Mouse (Mus musculus) stomach, postnatal 0 days (tissue): ENCODE data around the gene Cfap36. TPM values are rescaled to one million over a fixed set of nuclear protein-coding genes. Genes with fewer than 3 reads are reported as not detected.

Source experiments
- ATAC-seq: fragments of 200-750 bp; cut with Nextera tagmentation; 2 replicates; pipeline ENCODE4 v1.8.0; 2017; ENCODE audit not compliant: low FRiP score, low TSS enrichment
- DNase-seq: peaks from one replicate; pipeline ENCODE4 v3.0.0-alpha.2; 2016; ENCODE audit warnings: low spot score
- H3K27ac ChIP-seq: fragments of 300-500 bp; sonication (generic); replicated peaks from 2 replicates; pipeline ENCODE4 v1.5.1; 2014; ENCODE audit warnings: mild to moderate bottlenecking, control low read depth
- H3K27me3 ChIP-seq: fragments of 300-500 bp; sonication (generic); 2 replicates; pipeline ENCODE4 v1.6.1; 2014; ENCODE audit warnings: low read length; ENCODE audit not compliant: control insufficient read depth, insufficient read depth
- H3K36me3 ChIP-seq: fragments of 300-500 bp; sonication (generic); 2 replicates; pipeline ENCODE4 v1.6.1; 2014; ENCODE audit warnings: low read length, mixed read lengths; ENCODE audit not compliant: control insufficient read depth, insufficient read depth
- H3K4me1 ChIP-seq: fragments of 300-500 bp; sonication (generic); replicated peaks from 2 replicates; pipeline ENCODE4 v1.6.1; 2014; ENCODE audit warnings: antibody characterized with exemption; ENCODE audit not compliant: control insufficient read depth, insufficient read depth
- H3K4me2 ChIP-seq: fragments of 300-500 bp; sonication (generic); replicated peaks from 2 replicates; pipeline ENCODE4 v1.6.1; 2014; ENCODE audit warnings: low read depth, mild to moderate bottlenecking, control low read depth, moderate library complexity
- H3K4me3 ChIP-seq: fragments of 300-500 bp; sonication (generic); 2 replicates; pipeline ENCODE4 v1.5.1; 2014; ENCODE audit warnings: low read depth, low read length, control low read depth
- H3K9ac ChIP-seq: fragments of 300-500 bp; sonication (generic); 2 replicates; pipeline ENCODE4 v1.6.1; 2014; ENCODE audit warnings: mild to moderate bottlenecking, low read length, control low read depth, mixed read lengths
- H3K9me3 ChIP-seq: fragments of 300-500 bp; sonication (generic); 2 replicates; pipeline ENCODE4 v1.6.1; 2016; ENCODE audit warnings: low read length; ENCODE audit not compliant: control insufficient read depth
- CTCF ChIP-seq: IDR thresholded peaks from 2 replicates; pipeline ENCODE4 v1.5.1; 2016; ENCODE audit warnings: antibody characterized with exemption, low read depth, mild to moderate bottlenecking, moderate library complexity
- EP300 ChIP-seq: optimal IDR thresholded peaks from 2 replicates; pipeline ENCODE3; 2016; ENCODE audit warnings: antibody characterized with exemption
- WGBS: fragments of 180-500 bp; shearing (Covaris S2); extraction: QIAGEN DNeasy Blood & Tissue Kit; methylation state at CpG from one replicate; pipeline ENCODE4 v1.1.7; 2014; 5-methylcytosine and 5-hydroxymethylcytosine counted together
- polyA plus RNA-seq: library from polyadenylated mRNA; unstranded; fragments of >200 nt; fragmentation: Nextera tagmentation; extraction: Ambion mirVana; gene quantifications from 2 replicates; pipeline ENCODE4 v1.2.1, GENCODE M21; 2015

Gene Cfap36
- polyA plus RNA-seq, 1 experiment from 2014 or later = 33.6 TPM

DNA sequence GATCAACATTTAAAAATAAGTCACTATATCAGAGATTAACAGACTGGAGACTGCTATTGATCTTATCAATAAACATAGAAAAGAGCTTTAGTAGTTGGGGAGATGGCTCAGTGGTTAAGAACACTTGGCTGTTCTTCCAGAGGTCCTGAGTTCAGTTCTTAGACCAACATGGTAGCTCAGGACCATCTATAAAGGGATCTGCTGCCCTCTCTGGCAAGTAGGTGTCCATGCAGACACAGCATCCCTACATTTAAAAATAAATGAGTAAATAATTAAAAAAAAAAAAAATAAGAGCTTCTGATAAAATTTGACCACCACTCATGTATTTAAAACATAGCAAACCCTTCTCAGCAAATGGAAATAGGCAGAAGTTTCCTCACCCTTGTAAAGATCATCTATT is 9.2 kb downstream of the Cfap36 start:
- Histone ChIP-seq H3K9me3 (no peaks in the 10 kb centered on the region), H3K4me3 (no peak overlapping the region), H3K4me2 (no peak overlapping the region), H3K9ac (no peak overlapping the region), H3K27ac (no peak overlapping the region), H3K36me3 (no peaks in the 10 kb centered on the region), H3K4me1 (no peaks in the 10 kb centered on the region), H3K27me3 (no peaks in the 10 kb centered on the region)
- ATAC-seq (no peak), DNase-seq (no peak)
- no peak for TF ChIP-seq CTCF
- TF ChIP-seq EP300 = no peak

DNA sequence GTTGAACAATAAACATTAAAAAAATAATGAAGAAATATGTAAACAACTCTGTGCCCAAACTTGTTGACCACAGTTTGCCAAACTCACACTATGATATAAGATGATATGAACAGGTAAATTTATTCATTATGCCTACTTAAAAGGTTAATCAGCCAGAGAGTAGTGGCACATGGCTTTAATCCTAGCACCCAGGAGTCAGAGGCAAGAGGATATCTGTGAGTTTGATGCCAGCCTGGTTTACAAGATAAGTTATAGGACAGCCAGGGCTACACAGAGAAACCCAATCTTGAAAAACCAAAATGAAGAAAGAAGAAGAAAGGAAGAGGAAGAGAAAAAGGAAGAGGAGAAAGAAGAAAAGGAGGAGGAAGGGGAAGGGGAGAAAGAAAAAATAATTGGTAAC is 9.8 kb downstream of the Cfap36 start:
- ATAC-seq (no peak), DNase-seq (no peak)
- Histone ChIP-seq H3K36me3 (no peaks in the 10 kb centered on the region), H3K9ac (no peak overlapping the region), H3K9me3 (no peaks in the 10 kb centered on the region), H3K4me1 (no peaks in the 10 kb centered on the region), H3K27me3 (no peaks in the 10 kb centered on the region), H3K4me3 (no peak overlapping the region), H3K27ac (no peak overlapping the region), H3K4me2 (no peak overlapping the region)
- no peak for TF ChIP-seq EP300
- no peak for TF ChIP-seq CTCF

DNA sequence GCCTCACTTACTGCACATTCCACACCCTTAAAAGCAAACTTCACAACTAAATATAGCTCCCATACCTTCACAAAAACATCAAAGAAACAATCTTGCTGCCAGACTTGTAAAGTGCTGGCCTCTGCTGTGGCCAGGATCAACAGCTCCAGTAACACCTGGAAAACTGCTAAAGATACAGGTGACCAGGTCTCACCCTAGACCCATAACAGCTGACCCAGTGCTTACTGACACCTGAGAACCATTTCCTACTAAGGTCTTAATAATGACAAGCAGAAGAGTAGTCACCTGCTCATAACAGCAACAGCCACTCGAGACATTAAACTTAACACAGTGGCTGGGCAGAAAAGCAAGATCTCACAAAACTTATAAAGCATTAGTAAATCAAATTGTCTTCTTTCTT is 13.6 kb downstream of the Cfap36 start:
- ATAC-seq (no peak), DNase-seq (no peak)
- Histone ChIP-seq H3K36me3 (0 out of 2 replicates have a peak, but pooled peaks cover 3% of the 10 kb centered on the region), H3K9ac (no peak overlapping the region), H3K9me3 (no peaks in the 10 kb centered on the region), H3K27me3 (no peaks in the 10 kb centered on the region), H3K4me1 (no peaks in the 10 kb centered on the region), H3K27ac (no peak overlapping the region), H3K4me3 (no peak overlapping the region), H3K4me2 (no peak overlapping the region)
- TF ChIP-seq CTCF (no peak), EP300 (no peak)
- 78% methylated on average over 1 of the region's 1 CpGs for WGBS

DNA sequence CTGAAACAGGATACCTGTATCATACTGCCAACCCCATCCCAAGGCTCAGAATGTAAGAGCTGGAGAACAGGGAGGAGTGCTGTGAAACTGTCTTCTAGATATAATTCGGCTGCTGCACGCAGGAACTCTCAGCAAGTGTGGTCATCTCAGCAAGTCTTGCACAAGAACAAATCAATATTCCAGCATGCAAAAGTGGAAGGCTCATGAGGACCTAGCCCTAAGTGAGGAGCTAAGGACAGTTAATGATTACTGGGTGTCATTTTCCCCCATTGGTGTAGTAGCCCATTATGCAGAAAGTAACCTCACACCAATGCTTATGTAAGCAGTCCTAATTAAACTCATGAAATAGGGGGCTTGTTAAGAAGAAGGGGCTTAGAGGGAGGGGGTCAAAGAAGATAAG is 18.3 kb downstream of the Cfap36 start:
- no peaks in the 10 kb centered on the region for H3K4me1 ChIP-seq
- no peaks in the 10 kb centered on the region for H3K27me3 ChIP-seq
- no peak overlapping the region for H3K27ac ChIP-seq
- H3K36me3 ChIP-seq = peaks cover 5% of the 10 kb centered on the region; the same call in 1 of the 2 replicates
- no peak for ATAC-seq
- H3K9ac ChIP-seq = no peak overlapping the region
- H3K4me3 ChIP-seq = no peak overlapping the region
- no peak for TF ChIP-seq CTCF
- TF ChIP-seq EP300 = no peak
- H3K9me3 ChIP-seq = no peaks in the 10 kb centered on the region
- 90% methylated on average over 2 of the region's 2 CpGs for WGBS
- no peak for DNase-seq
- no peak overlapping the region for H3K4me2 ChIP-seq

DNA sequence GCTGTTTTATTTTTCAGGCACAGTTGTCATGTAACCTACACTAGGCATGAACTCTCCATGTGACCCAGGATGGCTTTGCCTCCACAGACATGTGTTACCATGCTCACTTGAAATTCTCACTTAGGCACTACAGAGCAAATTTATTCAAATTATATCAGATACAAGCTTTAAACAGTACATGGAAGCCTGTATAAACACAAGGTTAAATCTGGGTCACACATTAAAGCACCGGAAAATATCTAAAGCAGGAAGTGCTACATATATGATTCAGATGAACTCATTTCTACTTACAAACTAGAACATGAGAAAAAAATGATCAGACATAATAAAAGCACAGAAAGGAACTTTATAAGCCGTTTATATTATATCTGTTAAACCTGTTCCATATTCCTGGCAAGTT is 22.5 kb downstream of the Cfap36 start:
- Histone ChIP-seq H3K9me3 (no peaks in the 10 kb centered on the region), H3K9ac (no peak overlapping the region), H3K27ac (no peak overlapping the region), H3K36me3 (peaks cover 16% of the 10 kb centered on the region; the same call in 1 of the 2 replicates), H3K4me2 (no peak overlapping the region), H3K4me3 (no peak overlapping the region), H3K4me1 (no peaks in the 10 kb centered on the region), H3K27me3 (no peaks in the 10 kb centered on the region)
- 70% methylated on average over 2 of the region's 2 CpGs for WGBS
- no peak for DNase-seq
- no peak for ATAC-seq
- TF ChIP-seq CTCF = no peak
- TF ChIP-seq EP300 = no peak

DNA sequence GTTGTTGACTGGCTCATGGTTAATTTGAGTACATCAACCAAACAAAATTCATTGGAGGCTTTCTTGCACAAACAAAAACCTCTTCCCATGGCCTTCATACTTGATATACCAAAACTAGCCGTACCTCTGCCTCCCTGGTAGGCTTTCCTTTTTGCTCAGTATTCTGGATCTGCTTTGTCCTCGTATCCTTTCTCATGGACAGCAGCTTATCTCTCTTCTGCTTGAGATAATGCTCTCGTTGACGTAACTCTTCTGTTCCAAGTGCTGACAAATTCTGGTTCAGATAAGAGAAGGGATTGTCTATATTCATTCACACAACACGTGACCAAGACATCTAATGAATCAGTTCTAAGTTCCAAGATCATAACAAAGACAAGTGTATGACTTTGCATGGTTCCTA is 24.9 kb downstream of the Cfap36 start:
- Histone ChIP-seq H3K4me3 (no peak overlapping the region), H3K4me1 (no peaks in the 10 kb centered on the region), H3K27me3 (no peaks in the 10 kb centered on the region), H3K9me3 (no peaks in the 10 kb centered on the region), H3K36me3 (peaks cover 15% of the 10 kb centered on the region; the same call in 1 of the 2 replicates), H3K27ac (no peak overlapping the region), H3K4me2 (no peak overlapping the region), H3K9ac (no peak overlapping the region)
- TF ChIP-seq CTCF = no peak
- TF ChIP-seq EP300 = no peak
- ATAC-seq (no peak), DNase-seq (no peak)
- WGBS = 74% methylated on average over 5 of the region's 5 CpGs
